Mouse (Mus musculus) spleen, postnatal 36 days (tissue): ENCODE data around the gene Tfpi.
A peak's percentile ranks its signal among the peaks of the same experiment; 100 is the strongest.
"Not testable (repeated sequence)": the region's sequence is repeated elsewhere in the genome, so short reads cannot be mapped to it uniquely, and the experiment has no call there.

ENCODE experiments used
- DNase-seq, 2 experiments: peaks; one replicate each; pipeline ENCODE4 v3.0.0; 2022; ENCODE audit warnings: low spot score in 2 of 2, mixed read lengths in 1 of 2

The Tfpi gene

DNA sequence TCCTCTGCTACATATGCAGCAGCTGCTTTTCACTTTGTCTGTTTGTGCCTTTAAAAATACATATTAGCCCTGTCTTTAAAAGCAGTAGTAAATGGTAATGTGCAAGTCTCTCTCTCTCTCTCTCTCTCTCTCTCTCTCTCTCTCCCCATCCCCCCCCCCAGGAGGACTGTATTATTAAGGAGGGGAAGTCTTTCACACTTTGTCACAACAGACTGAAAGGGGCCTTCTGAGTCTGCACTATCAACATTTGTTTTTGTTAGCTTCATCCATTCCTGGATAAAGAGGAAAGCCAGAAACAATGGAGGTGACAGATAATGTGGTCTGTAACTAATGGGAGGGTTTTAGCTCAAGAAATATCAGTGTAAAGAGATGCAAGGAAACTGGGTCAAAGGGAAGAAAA lies 87.5 kb downstream of the Tfpi start:
- DNase-seq, result no peak

DNA sequence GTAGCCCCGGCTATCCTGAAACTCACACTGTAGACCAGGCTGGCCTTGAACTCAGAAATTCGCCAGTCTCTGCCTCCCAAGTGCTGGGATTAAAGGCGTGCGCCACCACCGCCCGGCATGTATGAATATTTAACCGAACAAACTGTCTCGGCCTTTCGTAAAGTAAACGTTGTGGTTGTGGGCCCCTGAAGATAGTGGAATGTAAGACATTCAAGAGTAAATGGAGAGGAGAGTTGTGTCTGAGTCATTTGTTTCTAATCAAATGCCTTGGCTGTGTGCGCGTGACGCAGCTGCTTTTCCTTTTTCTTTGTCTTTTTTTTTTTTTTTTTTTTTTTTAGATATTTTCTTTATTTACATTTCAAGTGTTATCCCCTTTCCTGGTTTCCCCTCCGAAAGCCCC lies 88.0 kb downstream of the Tfpi start:
- not testable (repeated sequence) for DNase-seq

DNA sequence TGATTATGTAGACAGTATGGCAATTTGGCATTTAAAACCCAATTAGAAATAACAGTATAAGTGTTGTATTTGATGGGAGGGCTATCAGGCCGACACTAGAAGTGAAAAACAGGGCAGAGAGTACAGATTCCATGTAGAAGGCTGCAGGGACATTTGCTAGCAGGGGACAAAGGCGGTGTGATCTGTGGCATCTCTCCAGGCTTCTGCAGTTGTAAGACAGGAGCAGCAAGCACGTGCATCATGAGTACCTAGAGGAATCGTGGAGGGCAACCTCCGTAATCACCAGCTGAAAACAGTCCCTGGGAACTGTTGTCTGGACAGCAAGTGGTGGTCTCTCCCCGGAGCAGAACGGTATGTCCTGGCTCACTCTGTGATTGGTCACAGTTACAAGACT lies 88.6 kb downstream of the Tfpi start:
- no peak for DNase-seq

DNA sequence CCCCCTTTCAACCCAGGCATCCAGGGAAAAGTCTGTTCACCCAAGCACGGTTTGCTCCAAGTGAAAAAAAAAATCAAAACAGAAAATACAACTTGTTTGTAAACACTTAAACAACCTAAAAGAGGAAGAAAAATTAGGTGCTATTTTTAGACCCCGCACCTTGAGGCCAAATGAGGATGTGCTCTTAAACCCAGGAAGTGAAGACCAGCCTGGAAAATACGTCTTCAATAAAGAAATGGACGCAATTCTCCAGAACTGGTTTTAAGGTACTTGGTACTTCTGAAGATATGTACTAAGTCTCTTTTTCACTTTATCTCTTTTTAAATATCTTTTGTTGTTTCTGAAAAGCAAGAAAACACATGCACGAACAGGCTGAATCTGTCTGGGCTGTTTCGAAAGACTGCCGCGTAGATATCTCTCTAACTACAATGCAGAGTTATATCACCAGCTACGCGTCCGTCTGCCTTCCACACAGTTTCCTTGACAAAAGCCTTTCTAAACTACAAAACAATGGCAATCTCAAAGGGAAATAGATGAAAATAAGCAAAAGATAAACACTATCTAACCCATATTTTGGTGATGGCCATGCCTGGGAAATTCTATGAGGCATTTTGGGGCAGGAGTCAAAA lies 89.1 kb downstream of the Tfpi start:
- DNase-seq, result peak in 1 of 2 experiments; percentile 19

DNA sequence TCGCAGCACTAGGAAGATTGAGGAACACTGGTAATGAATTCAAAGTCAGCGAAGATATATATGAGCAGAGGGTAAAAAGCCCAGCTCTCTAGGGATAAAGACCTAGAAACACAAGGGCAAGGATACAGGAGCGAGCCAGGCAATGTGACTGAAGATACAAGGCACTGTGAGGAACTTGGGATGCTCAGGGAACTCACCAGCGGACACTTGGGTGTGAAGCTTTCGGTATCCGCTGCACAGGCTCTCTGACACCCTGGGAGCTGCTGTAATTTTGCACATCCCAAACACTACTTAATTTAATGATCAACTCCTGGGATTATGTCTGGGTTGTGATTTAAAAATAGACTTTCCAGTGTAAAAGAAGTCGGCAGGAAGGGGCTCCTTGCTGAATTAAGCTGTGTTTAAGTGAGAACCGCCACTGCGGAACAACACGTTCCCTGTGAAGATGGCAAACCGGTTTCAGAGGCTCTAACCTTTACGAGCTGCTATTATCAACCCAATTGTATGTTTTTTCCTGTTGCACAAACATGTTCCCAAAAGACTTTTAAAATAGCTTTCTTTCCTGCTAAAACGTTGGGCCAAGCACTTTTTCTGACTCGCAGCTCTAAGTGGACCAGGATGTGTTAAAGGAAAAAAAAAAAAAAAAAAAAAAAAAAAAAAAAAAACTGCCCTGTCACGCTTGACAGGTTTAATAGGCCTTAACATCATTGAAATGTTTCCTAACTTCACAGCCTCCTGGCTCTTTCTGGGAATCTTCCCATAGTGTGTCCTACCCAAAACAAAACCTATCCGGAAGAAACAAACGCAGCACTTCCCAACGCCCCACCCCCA lies 89.8 kb downstream of the Tfpi start:
- no peak for DNase-seq

DNA sequence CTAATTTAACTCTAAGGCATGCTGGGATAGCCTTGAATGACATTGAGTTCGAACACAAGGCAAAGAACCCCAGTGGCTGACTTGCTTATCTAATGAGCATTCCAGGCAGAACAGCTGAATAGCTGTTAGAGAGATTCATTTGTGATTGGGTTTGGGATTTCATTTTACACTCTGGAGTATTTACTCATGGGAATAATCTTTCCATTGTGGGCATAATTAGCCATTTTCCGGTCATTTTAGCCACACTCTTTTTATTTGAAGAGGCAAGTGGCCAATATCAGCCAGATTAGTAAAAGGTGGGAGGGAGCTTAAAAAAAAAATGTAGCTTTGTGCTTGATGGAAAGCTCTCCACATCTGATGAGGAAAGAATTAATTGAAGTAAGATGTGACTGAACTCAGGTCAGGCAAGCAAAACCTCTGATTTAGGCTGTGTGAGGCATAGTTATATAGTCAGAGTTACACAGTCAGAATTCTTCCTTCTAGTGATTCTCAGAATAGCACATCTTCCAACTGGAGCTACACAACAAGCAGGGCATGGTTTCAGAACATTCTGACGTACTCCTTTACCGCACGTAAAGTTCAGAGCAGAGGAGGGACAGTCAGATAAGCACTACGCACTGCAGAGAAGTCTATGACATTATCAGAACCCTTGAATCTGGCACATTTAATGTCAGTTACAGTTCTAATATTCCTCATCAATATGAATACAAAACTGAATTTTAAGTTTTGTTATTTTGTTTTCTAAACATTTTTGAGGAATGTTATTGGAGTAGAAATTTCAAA lies 91.5 kb downstream of the Tfpi start:
- DNase-seq, result no peak

DNA sequence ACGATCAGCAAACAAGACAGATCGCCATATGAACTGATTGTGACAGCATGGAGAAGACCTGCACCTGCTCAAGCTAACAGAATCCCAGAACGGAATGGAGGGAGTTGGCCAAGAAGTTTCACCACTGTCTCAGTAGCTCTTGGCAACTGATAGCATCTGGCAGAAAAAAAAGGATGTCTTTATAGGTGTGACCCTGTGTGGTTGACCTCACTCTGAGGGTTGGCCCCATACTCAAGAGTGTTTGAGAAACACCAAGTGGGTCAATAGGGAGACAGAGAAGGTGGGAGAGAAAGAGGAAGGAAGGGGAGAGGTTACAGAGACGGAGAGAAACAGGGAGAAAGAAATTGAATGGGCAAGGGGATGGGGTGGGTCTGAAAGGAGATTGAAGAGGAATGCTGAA lies 92.7 kb downstream of the Tfpi start:
- peak in 1 of 2 experiments; percentile 6 for DNase-seq
